Mouse (Mus musculus): ENCODE data around the gene Faf2.
"Not testable (repeated sequence)": the region's sequence is repeated elsewhere in the genome, so short reads cannot be mapped to it uniquely, and the experiment has no call there.

DNA sequence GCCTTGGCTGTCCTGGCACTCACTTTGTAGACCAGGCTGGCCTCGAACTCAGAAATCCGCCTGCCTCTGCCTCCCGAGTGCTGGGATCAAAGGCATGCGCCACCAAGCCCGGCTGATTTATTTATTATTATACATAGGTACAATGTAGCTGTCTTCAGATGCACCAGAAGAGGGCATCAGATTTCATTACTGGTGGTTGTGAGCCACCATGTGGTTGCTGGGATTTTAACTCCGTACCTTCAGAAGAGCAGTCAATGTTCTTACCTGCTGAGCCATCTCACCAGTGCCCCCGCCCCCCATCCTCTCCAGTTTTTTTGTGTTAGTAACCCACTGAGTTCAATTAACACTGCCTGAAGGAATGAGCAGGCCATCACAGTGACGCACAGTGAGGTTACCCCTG lies 8.4 kb upstream of the Faf2 start:
- not testable (repeated sequence) for TF ChIP-seq POLR2A (IDR thresholded peaks at IDR 0.05; ENCODE audit: low read depth, low read length)
- 0 out of 2 replicates have a peak, but pooled peaks have one; percentile 5 for TF ChIP-seq CTCF (conservative IDR thresholded peaks at IDR 0.05; ENCODE audit: insufficient read depth, insufficient read length, low read depth, low read length)
